Mouse (Mus musculus): Measurements from ENCODE around the gene Pde5a. TPM values are rescaled to one million over a fixed set of nuclear protein-coding genes. Genes with fewer than 3 reads are reported as not detected.

Pde5a gene
- total and polyA plus RNA-seq, 3 experiments = not detected

DNA sequence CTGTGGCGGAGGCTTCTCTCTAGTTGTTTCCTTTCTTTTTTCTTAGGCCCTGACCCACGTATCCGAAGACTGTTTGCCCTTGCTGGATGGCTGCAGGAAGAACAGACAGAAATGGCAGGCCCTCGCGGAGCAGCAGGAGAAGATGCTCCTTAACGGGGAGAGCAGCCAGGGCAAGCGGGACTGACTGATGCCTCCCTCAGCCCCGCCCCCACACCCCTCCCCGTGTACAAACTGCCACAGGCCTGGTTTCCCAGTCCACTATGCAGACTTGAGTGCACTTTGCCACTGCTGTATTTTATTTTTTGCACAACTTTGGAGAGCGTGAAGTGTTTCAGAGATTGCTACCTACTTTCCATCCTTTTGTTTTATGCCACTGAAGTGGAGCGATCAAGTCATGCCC, 126.4 kb downstream of the Pde5a start:
- no peak overlapping the region for H3K9ac ChIP-seq (ENCODE audit: control insufficient read depth, low read depth, low read length, poor library complexity, severe bottlenecking)
- no peaks in the 10 kb centered on the region for H3K36me3 ChIP-seq (ENCODE audit: control insufficient read depth in 1 of 2, insufficient read depth in 2 of 2, low read length in 2 of 2)

DNA sequence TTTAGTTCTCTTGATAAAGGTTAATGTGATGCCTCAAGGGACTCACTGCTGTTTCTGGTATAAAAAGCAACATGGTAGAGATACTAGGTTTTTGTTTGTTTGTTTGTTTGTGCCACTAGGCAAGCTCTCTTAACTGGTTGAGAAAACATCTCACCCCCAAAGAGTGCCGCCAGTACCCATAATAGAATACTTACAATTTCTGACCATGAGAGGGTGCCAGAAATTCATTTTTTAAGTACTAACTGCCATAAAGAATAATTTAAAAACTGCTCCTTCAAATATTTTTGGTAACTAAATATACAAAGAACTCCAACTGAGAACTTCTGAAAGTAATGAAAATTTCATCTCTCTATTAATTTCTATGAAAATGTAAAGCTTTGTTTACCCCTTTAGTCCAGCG, 131.1 kb downstream of the Pde5a start:
- H3K9me3 ChIP-seq (replicated peaks; ENCODE audit: insufficient read depth, low read length) = no peaks in the 10 kb centered on the region
- no peak overlapping the region for H3K27ac ChIP-seq (ENCODE audit: control insufficient read depth, low read depth, low read length)
- no peaks in the 10 kb centered on the region for H3K36me3 ChIP-seq (ENCODE audit: control insufficient read depth in 1 of 2, insufficient read depth in 2 of 2, low read length in 2 of 2)
- TF ChIP-seq MYB (IDR thresholded peaks at IDR 0.05; ENCODE audit: low read depth, low read length) (no peak), NELFE (IDR thresholded peaks at IDR 0.05; ENCODE audit: low read depth, low read length) (no peak), CHD1 (IDR thresholded peaks at IDR 0.05; ENCODE audit: low read depth, low read length) (no peak), KAT2A (conservative IDR thresholded peaks at IDR 0.05; ENCODE audit: low read depth, low read length) (no peak), RCOR1 (IDR thresholded peaks at IDR 0.05; ENCODE audit: low read depth, low read length) (no peak), E2F4 (IDR thresholded peaks at IDR 0.05; ENCODE audit: borderline replicate concordance, low read depth, low read length) (no peak), MAX (IDR thresholded peaks at IDR 0.05; ENCODE audit: low read length) (no peak)
- no peaks in the 10 kb centered on the region for H3K79me2 ChIP-seq (ENCODE audit: control insufficient read depth, insufficient read depth, low read length, poor library complexity)
- H3K4me3 ChIP-seq (ENCODE audit: control insufficient read depth in 1 of 2, insufficient read depth in 1 of 2, low read depth in 2 of 2, low read length in 2 of 2) = no peak overlapping the region
- H3K9ac ChIP-seq (ENCODE audit: control insufficient read depth, low read depth, low read length, poor library complexity, severe bottlenecking) = no peak overlapping the region
- no peaks in the 10 kb centered on the region for H3K4me1 ChIP-seq (ENCODE audit: control insufficient read depth in 1 of 2, insufficient read depth in 2 of 2, low read length in 2 of 2)
- DNase-seq (ENCODE audit: low read depth, low spot score) = no peak
- no peaks in the 10 kb centered on the region for H3K27me3 ChIP-seq (ENCODE audit: control insufficient read depth in 1 of 2, insufficient read depth in 2 of 2, low read length in 2 of 2)

More for the DNA sequence above, 126.4 kb downstream of the Pde5a start:
- no peak for DNase-seq (ENCODE audit: low read depth, low spot score)
- TF ChIP-seq ZC3H11A (IDR thresholded peaks at IDR 0.05; ENCODE audit: low read depth, low read length) (no peak), ZMIZ1 (IDR thresholded peaks at IDR 0.05; ENCODE audit: low read depth, low read length) (no peak), POLR2A (IDR thresholded peaks at IDR 0.05; ENCODE audit: control insufficient read depth in 1 of 2, insufficient read depth in 1 of 2, low read depth in 1 of 2, low read length in 2 of 2, poor library complexity in 1 of 2) (no peak), UBTF (IDR thresholded peaks at IDR 0.05; ENCODE audit: borderline replicate concordance, insufficient read depth, low read depth, low read length) (no peak), MEF2A (IDR thresholded peaks at IDR 0.05; ENCODE audit: extremely low read depth, insufficient replicate concordance, low read depth, low read length, poor library complexity, severe bottlenecking) (no peak), NELFE (IDR thresholded peaks at IDR 0.05; ENCODE audit: low read depth, low read length) (no peak), MXI1 (IDR thresholded peaks at IDR 0.05; ENCODE audit: low read depth, low read length) (no peak), JUND (IDR thresholded peaks at IDR 0.05; ENCODE audit: low read depth, low read length) (no peak), ELF1 (IDR thresholded peaks at IDR 0.05; ENCODE audit: low read depth, low read length) (no peak), POLR2AphosphoS2 (IDR thresholded peaks at IDR 0.05; ENCODE audit: low read length) (no peak), ZNF384 (IDR thresholded peaks at IDR 0.05; ENCODE audit: low read depth, low read length) (no peak), USF1 (IDR thresholded peaks at IDR 0.05; ENCODE audit: low read depth, low read length) (no peak), HCFC1 (IDR thresholded peaks at IDR 0.05; ENCODE audit: low read depth, low read length) (no peak), GABPA (IDR thresholded peaks at IDR 0.05; ENCODE audit: low read depth, low read length) (no peak)
- Histone ChIP-seq H3K27ac (ENCODE audit: control insufficient read depth, low read depth, low read length) (no peak overlapping the region), H3K79me2 (ENCODE audit: control insufficient read depth, insufficient read depth, low read length, poor library complexity) (no peaks in the 10 kb centered on the region), H3K4me1 (ENCODE audit: control insufficient read depth in 1 of 2, insufficient read depth in 2 of 2, low read length in 2 of 2) (no peaks in the 10 kb centered on the region), H3K9me3 (replicated peaks; ENCODE audit: insufficient read depth, low read length) (no peaks in the 10 kb centered on the region), H3K4me3 (ENCODE audit: control insufficient read depth in 1 of 2, insufficient read depth in 1 of 2, low read depth in 2 of 2, low read length in 2 of 2) (no peak overlapping the region), H3K27me3 (ENCODE audit: control insufficient read depth in 1 of 2, insufficient read depth in 2 of 2, low read length in 2 of 2) (no peaks in the 10 kb centered on the region)
